Mouse (Mus musculus) hindbrain, embryonic 15.5 days (tissue): ENCODE data around the gene Jsrp1. TPM values are rescaled to one million over a fixed set of nuclear protein-coding genes. Genes with fewer than 3 reads are reported as not detected.
"Not testable (repeated sequence)": the region's sequence is repeated elsewhere in the genome, so short reads cannot be mapped to it uniquely, and the experiment has no call there.

Source experiments
- ATAC-seq: fragments of 200-750 bp; cut with Nextera tagmentation; 2 replicates; pipeline ENCODE4 v1.8.0; 2017; ENCODE audit warnings: low read depth, moderate number of reproducible peaks, moderate TSS enrichment; ENCODE audit not compliant: low FRiP score
- H3K27ac ChIP-seq: fragments of 300-500 bp; sonication (generic); replicated peaks from 2 replicates; pipeline ENCODE4 v1.5.1; 2015; ENCODE audit warnings: mild to moderate bottlenecking, inconsistent platforms
- H3K27me3 ChIP-seq: fragments of 300-500 bp; sonication (generic); 2 replicates; pipeline ENCODE4 v1.6.1; 2015; ENCODE audit warnings: control low read depth, inconsistent platforms
- H3K36me3 ChIP-seq: fragments of 300-500 bp; sonication (generic); 2 replicates; pipeline ENCODE4 v1.6.1; 2015; ENCODE audit warnings: control low read depth, inconsistent platforms
- H3K4me1 ChIP-seq: fragments of 300-500 bp; sonication (generic); replicated peaks from 2 replicates; pipeline ENCODE4 v1.6.1; 2015; ENCODE audit warnings: control low read depth, inconsistent platforms
- H3K4me2 ChIP-seq: fragments of 300-500 bp; sonication (generic); 2 replicates; pipeline ENCODE4 v1.6.1; 2015; ENCODE audit warnings: moderate library complexity, mild to moderate bottlenecking, inconsistent platforms
- H3K4me3 ChIP-seq: fragments of 300-500 bp; sonication (generic); 2 replicates; pipeline ENCODE4 v1.5.1; 2015; ENCODE audit warnings: mild to moderate bottlenecking, inconsistent platforms
- H3K9ac ChIP-seq: fragments of 300-500 bp; sonication (generic); 2 replicates; pipeline ENCODE4 v1.6.1; 2015; ENCODE audit warnings: inconsistent platforms
- H3K9me3 ChIP-seq: fragments of 300-500 bp; sonication (generic); 2 replicates; pipeline ENCODE4 v1.6.1; 2016; ENCODE audit warnings: control low read depth, inconsistent platforms
- WGBS: fragments of 180-500 bp; shearing (Covaris S2); methylation state at CpG from one replicate; pipeline ENCODE4 v1.1.7; 2015; 5-methylcytosine and 5-hydroxymethylcytosine counted together
- polyA plus RNA-seq: library from polyadenylated mRNA; unstranded; fragments of >200 nt; fragmentation: Nextera tagmentation; extraction: Ambion mirVana; gene quantifications from 2 replicates; pipeline ENCODE4 v1.2.1, GENCODE M21; 2015

Jsrp1 gene
- polyA plus RNA-seq, 1 experiment from 2014 or later = 0.95 TPM

- H3K9me3 ChIP-seq = no peaks in the 10 kb centered on the region
- H3K4me3 ChIP-seq = no peak overlapping the region
- no peak overlapping the region for H3K4me2 ChIP-seq
- WGBS = 43% methylated on average over 2 of the region's 2 CpGs
- no peaks in the 10 kb centered on the region for H3K27me3 ChIP-seq
- H3K36me3 ChIP-seq = no peaks in the 10 kb centered on the region
- H3K4me1 ChIP-seq = no peaks in the 10 kb centered on the region; the same call in 1 of the 2 replicates
- no peak overlapping the region for H3K9ac ChIP-seq
- no peak overlapping the region for H3K27ac ChIP-seq
- ATAC-seq = no peak
Observed at GRCm38 (mm10) chr10:80821991-80822390, 8.7 kb upstream of the Jsrp1 start.

DNA sequence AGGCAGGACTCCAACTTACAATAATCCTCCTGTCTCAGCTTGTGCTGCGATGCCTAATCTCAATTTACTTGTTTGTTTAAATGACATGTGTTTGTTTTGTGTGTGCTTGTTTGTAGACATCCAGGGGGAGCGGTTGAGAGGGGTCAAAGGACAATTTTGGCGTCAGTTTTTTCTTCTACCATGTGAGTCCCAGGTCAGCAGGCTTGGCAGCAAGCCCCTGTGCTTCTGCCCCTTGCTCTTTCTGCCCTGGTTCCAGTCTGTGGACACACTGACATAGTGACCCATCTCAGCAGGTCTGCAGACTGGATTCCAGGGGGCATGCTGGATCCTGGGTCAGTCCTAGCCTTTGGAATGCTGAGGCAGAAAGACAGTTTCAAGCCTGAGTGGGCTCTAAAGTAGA lies 6.1 kb upstream of the Jsrp1 start:
- 57% methylated on average over 3 of the region's 3 CpGs for WGBS
- Histone ChIP-seq H3K9me3 (no peaks in the 10 kb centered on the region), H3K9ac (no peak overlapping the region), H3K4me3 (no peak overlapping the region), H3K27ac (no peak overlapping the region), H3K36me3 (no peaks in the 10 kb centered on the region), H3K4me1 (no peaks in the 10 kb centered on the region), H3K4me2 (no peak overlapping the region), H3K27me3 (no peaks in the 10 kb centered on the region)
- no peak for ATAC-seq

DNA sequence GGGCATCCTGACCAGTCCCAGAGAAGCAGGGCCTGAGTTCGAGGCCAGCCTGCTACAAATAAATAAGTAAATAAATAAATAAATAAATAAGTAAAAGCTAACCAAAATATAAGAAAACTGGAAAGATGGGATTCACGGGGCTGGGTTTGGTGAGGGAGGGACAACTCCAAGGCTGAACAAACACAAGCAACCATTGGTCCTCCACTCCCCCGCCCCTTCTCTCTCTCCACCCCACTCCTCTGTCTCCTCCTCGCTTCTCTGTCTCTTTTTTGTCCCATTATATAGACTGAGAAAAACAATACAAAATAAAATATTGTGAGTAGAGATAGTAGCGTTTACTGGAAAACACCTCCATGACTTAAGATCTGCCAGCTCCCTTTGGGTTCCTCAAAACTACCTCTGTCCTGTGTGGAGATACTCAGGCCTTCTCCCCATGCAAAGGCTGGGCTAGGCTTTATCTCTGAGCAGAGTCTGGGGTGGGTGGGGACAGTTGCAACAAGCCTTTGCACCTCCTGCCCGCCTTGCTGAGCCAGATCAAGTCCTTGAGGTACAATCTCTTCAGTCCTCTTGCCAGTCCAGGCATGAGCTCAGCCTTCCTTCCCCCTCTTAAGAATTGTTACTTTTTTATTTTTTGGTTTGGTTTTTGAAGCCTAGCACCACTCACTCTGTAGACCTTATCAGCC lies 5.4 kb upstream of the Jsrp1 start:
- no peak overlapping the region for H3K27ac ChIP-seq
- no peaks in the 10 kb centered on the region for H3K4me1 ChIP-seq
- no peaks in the 10 kb centered on the region for H3K9me3 ChIP-seq
- 53% methylated on average over 6 of the region's 6 CpGs for WGBS
- ATAC-seq = no peak
- no peak overlapping the region for H3K9ac ChIP-seq
- H3K4me2 ChIP-seq = no peak overlapping the region
- H3K27me3 ChIP-seq = no peaks in the 10 kb centered on the region
- no peaks in the 10 kb centered on the region for H3K36me3 ChIP-seq
- H3K4me3 ChIP-seq = no peak overlapping the region

- H3K4me3 ChIP-seq, H3K36me3 ChIP-seq, H3K27ac ChIP-seq, ATAC-seq, H3K9ac ChIP-seq, H3K4me1 ChIP-seq, H3K27me3 ChIP-seq, H3K9me3 ChIP-seq, H3K4me2 ChIP-seq: not testable (repeated sequence)
- 81% methylated on average over 7 of the region's 7 CpGs for WGBS
Observed at GRCm38 (mm10) chr10:80817955-80818354, 4.7 kb upstream of the Jsrp1 start.

- ATAC-seq = no peak
- Histone ChIP-seq H3K4me1 (no peaks in the 10 kb centered on the region), H3K4me3 (no peak overlapping the region), H3K4me2 (no peak overlapping the region), H3K36me3 (no peaks in the 10 kb centered on the region), H3K27ac (no peak overlapping the region), H3K27me3 (no peaks in the 10 kb centered on the region), H3K9me3 (no peaks in the 10 kb centered on the region), H3K9ac (no peak overlapping the region)
- 69% methylated on average over 2 of the region's 2 CpGs for WGBS
Observed at GRCm38 (mm10) chr10:80817164-80817563, 3.9 kb upstream of the Jsrp1 start.

GRCm38 (mm10) chr10:80816303-80816702 lies 3.0 kb upstream of the Jsrp1 start:
- WGBS = 87% methylated on average over 3 of the region's 3 CpGs
- H3K9me3 ChIP-seq = not testable (repeated sequence)

GRCm38 (mm10) chr10:80814800-80815199 lies 1.5 kb upstream of the Jsrp1 start:
- Histone ChIP-seq H3K36me3 (no peaks in the 10 kb centered on the region), H3K4me1 (peaks cover 6% of the 10 kb centered on the region; the same call in 1 of the 2 replicates), H3K9me3 (no peaks in the 10 kb centered on the region), H3K9ac (no peak overlapping the region), H3K27ac (no peak overlapping the region), H3K4me2 (no peak overlapping the region), H3K4me3 (no peak overlapping the region), H3K27me3 (peaks cover 13% of the 10 kb centered on the region)
- ATAC-seq = no peak
- 59% methylated on average over 7 of the region's 7 CpGs for WGBS

More at GRCm38 (mm10) chr10:80816303-80816702, 3.0 kb upstream of the Jsrp1 start:
- not testable (repeated sequence) for H3K4me1 ChIP-seq, H3K9ac ChIP-seq, H3K36me3 ChIP-seq, H3K4me3 ChIP-seq, H3K27ac ChIP-seq, H3K4me2 ChIP-seq, ATAC-seq, H3K27me3 ChIP-seq

GRCm38 (mm10) chr10:80812391-80813041 lies 782 bp downstream of the Jsrp1 start:
- H3K4me3 ChIP-seq = no peak overlapping the region
- H3K9ac ChIP-seq = no peak overlapping the region
- peaks cover 22% of the 10 kb centered on the region for H3K4me1 ChIP-seq
- WGBS = 70% methylated on average over 5 of the region's 5 CpGs
- no peaks in the 10 kb centered on the region for H3K9me3 ChIP-seq
- ATAC-seq = no peak
- no peak overlapping the region for H3K27ac ChIP-seq
- no peaks in the 10 kb centered on the region for H3K36me3 ChIP-seq
- H3K4me2 ChIP-seq = no peak overlapping the region
- H3K27me3 ChIP-seq = peaks cover 28% of the 10 kb centered on the region

DNA sequence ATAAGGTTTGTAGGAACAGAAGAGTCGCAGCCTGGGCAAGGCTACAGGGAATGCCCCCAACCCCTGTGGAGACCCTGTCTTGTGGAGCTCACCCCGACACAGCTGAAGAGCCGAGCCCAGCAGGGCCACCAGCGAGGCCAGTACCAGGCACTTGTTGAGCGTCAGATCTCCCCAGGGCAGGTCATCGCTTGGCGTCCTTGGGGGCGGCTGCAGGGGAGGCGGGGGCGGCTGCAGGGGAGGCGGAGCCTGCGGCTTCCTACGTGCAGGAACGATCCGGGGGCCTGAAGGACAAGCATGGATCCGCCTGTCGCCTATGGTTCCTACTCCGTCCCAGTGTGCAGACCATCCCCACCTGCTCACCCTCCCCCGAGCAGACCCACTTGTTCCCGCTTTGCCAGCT lies 3.2 kb downstream of the Jsrp1 start:
- Histone ChIP-seq H3K4me3 (no peak overlapping the region), H3K27me3 (peaks cover 28% of the 10 kb centered on the region), H3K27ac (no peak overlapping the region), H3K9me3 (no peaks in the 10 kb centered on the region), H3K36me3 (peaks cover under 1% of the 10 kb centered on the region), H3K9ac (no peak overlapping the region), H3K4me2 (peak overlapping the region; percentile 30), H3K4me1 (peaks cover 42% of the 10 kb centered on the region)
- WGBS = 5% methylated on average over 20 of the region's 20 CpGs
- ATAC-seq = no peak

- H3K36me3 ChIP-seq = peaks cover 10% of the 10 kb centered on the region
- H3K4me1 ChIP-seq = peaks cover 42% of the 10 kb centered on the region
- peak overlapping the region; percentile 25; the same call in 1 of the 2 replicates for H3K9ac ChIP-seq
- no peak overlapping the region for H3K27ac ChIP-seq
- H3K4me2 ChIP-seq = peak overlapping the region; percentile 92
- peak overlapping the region; percentile 19; the same call in 1 of the 2 replicates for H3K4me3 ChIP-seq
- no peaks in the 10 kb centered on the region for H3K9me3 ChIP-seq
- 7% methylated on average over 18 of the region's 18 CpGs for WGBS
- no peak for ATAC-seq
- H3K27me3 ChIP-seq = peaks cover 28% of the 10 kb centered on the region
Observed at GRCm38 (mm10) chr10:80808985-80809632, 4.2 kb downstream of the Jsrp1 start.

DNA sequence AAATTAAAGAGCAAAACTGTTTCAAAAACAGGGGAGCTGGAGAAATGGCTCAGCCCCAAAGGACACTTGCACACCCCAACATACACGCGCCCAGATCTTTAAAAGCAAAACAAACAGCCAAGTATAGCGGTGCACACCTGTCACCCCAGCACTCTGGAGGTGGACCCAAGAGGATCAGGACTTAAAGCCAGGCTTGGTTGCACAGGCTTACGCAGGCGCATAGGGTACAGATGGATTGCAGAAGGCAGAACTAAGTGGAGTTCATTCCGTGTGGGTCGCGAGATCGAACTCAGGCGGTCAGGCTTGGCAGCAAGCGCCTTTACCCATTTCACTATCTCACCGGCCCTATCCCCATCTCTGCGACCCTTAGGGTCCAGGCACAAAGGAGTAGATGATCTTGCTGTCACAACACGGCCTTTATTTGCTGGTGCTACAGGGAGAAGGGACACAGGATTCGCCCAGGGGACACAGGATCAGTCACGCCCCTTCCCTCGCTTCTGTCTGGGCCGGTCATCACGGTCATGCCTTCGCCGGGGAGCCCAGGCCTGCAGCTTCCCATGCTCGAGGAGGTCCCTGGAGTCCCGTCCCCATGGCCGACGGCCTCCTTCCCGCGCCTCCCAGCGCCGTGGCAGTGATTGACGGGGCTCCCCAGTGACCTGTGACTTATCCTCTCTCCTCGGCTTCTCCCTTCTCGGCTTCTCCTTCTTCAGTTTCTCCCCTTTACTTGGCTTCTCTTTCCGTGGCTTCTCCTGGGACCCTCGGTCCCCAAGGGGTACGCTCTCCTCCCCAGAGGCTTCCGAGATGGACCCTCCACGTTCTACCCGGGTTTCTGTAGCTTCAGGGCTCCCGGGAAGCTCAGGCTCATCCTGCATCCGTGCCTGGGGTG lies 5.0 kb downstream of the Jsrp1 start:
- 19% methylated on average over 40 of the region's 40 CpGs for WGBS
- Histone ChIP-seq H3K27ac (no peak overlapping the region), H3K4me1 (peaks cover 42% of the 10 kb centered on the region), H3K9ac (peak overlapping the region; percentile 25; the same call in 1 of the 2 replicates), H3K9me3 (no peaks in the 10 kb centered on the region), H3K36me3 (peaks cover 16% of the 10 kb centered on the region), H3K27me3 (peaks cover 28% of the 10 kb centered on the region), H3K4me3 (peak overlapping the region; percentile 19; the same call in 1 of the 2 replicates), H3K4me2 (peak overlapping the region; percentile 92)
- no peak for ATAC-seq
